Mouse (Mus musculus) layer of hippocampus, postnatal 36 days (tissue): ENCODE measurements around the gene Tas2r136. TPM values are rescaled to one million over a fixed set of nuclear protein-coding genes. Genes with fewer than 3 reads are reported as not detected.

ENCODE experiments used
- DNase-seq, 2 experiments: peaks; one replicate each; pipeline ENCODE4 v3.0.0; 2022
- total RNA-seq, 2 experiments: library from RNA; stranded (reverse); gene quantifications; 2 replicates each; pipeline ENCODE4 v1.2.3; 2021

Tas2r136 gene
- total RNA-seq = not detected

GRCm38 (mm10) chr6:132778062-132778461 lies at the start of gene Tas2r136:
Gene Tas2r136 (minus strand): TSS chr6:132778162.
- DNase-seq = no peak

DNA sequence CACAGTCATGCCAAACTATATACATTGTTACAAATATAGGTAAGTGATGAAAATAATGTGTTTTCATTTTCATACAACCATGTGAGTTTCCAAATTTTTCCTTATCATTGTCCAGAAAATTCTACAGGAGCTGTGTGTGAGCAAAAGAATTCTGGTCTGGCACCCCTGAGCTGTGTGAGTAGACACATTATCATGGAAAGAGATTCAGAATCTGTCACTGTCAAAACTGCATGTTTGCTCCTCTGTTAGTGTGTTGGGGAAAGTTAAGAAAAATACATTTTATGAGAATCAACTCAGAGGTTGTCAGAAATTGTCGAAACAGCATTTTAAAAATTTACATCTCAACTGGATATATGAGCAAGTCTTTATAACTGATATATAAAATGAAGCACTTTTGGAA lies 24.6 kb upstream of the Tas2r136 start, which contains the start of gene Tas2r117:
Gene Tas2r117, plus strand, starts transcription at position 301 of the 400 bp plus-strand sequence.
- no peak for DNase-seq

DNA sequence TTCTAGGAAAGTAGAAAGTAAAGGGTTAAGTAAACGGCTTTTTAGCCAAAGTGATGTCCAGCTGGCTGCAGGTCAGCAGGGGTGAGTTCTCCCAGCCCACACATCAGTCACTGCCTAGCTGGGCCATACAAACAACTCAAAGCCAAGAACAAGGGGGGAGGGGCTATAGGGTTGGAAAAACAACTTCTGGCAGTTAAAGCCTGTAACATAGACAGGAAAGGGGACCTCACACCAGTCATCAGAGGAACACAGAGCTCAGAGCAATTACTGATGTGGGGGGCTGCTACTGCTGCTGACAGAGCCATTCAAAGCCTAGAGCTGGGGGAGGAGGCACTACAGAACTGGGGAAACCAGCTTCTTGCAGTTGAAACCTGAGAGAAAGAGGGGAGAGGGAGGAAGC lies 17.4 kb upstream of the Tas2r136 start:
- DNase-seq = no peak

DNA sequence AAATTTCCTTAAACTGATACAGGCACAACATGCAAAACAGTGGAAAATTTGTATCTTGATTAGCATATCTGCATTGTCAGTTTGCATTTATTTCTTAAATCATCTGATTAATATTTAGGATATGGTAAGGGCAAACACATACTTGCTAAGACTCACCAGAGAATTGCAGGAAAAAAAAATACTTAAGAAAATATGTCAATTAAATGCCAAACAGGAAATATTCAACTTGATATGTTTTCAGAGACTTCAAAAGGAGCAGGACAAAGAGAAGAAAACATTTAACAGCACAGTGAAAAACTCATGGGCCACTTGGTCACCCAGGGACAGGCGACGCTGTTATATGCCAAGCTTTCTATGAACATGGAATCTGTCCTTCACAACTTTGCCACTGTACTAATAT lies 16.1 kb downstream of the Tas2r136 start, which contains the start of gene Tas2r102:
Gene Tas2r102, plus strand, starts transcription at position 301 of the 400 bp plus-strand sequence.
- no peak for DNase-seq

DNA sequence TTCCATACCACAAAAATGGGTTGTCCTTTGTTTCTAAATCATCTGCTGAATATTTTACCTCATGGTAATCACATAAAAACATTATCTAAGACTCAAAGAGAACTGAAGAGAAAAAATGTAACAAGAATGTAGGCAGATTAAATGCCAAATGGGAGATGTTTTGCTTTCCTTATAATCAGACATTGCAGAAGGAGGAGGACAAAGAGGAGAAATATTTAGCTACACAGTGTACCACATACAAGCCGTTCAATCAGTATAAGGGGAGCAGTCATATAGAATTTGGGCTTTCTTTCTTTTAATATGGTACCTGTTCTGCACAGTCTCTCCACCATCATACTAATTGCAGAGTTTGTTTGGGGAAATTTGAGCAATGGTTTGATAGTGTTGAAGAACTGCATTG lies 23.5 kb downstream of the Tas2r136 start, which contains the start of gene Tas2r124:
Gene Tas2r124, plus strand, starts transcription at position 301 of the 400 bp plus-strand sequence.
- no peak for DNase-seq

GRCm38 (mm10) chr6:132750206-132750605 lies 27.8 kb downstream of the Tas2r136 start:
- no peak for DNase-seq

- DNase-seq = no peak
These were observed 40.0 kb downstream of the Tas2r136 start, which contains the start of gene Tas2r115 for GRCm38 (mm10) chr6:132737935-132738334. Gene Tas2r115 (minus strand): TSS chr6:132738035.

Other genes with a start within 250 kb of the Tas2r136 start
- not detected for gene Prh1, start 208.4 kb downstream of the Tas2r136 start, total RNA-seq
- not detected for gene Prp2, start 182.2 kb downstream of the Tas2r136 start, total RNA-seq
- gene A630073D07Rik, start 126.6 kb downstream of the Tas2r136 start, total RNA-seq = not detected
- not detected for gene Tas2r120, start 121.2 kb downstream of the Tas2r136 start, total RNA-seq
- gene Tas2r121, start 77.2 kb downstream of the Tas2r136 start, total RNA-seq = not detected
- gene Tas2r122, start 66.2 kb downstream of the Tas2r136 start, total RNA-seq = not detected
- gene Tas2r115, start 40.1 kb downstream of the Tas2r136 start, total RNA-seq = not detected
- not detected for gene Tas2r124, start 23.4 kb downstream of the Tas2r136 start, total RNA-seq
- not detected for gene Tas2r102, start 16.0 kb downstream of the Tas2r136 start, total RNA-seq
- gene Tas2r117, start 24.7 kb upstream of the Tas2r136 start, total RNA-seq = not detected
- gene Tas2r123, start 69.0 kb upstream of the Tas2r136 start, total RNA-seq = not detected
- not detected for gene Tas2r116, start 77.3 kb upstream of the Tas2r136 start, total RNA-seq
- not detected for gene Tas2r110, start 89.8 kb upstream of the Tas2r136 start, total RNA-seq
- not detected for gene Tas2r113, start 114.8 kb upstream of the Tas2r136 start, total RNA-seq
- not detected for gene Tas2r125, start 131.5 kb upstream of the Tas2r136 start, total RNA-seq
- gene Tas2r129, start 172.9 kb upstream of the Tas2r136 start, total RNA-seq = not detected
- not detected for gene Tas2r131, start 179.8 kb upstream of the Tas2r136 start, total RNA-seq
- gene Tas2r109, start 202.8 kb upstream of the Tas2r136 start, total RNA-seq = not detected